Mouse (Mus musculus) hindbrain, embryonic 11.5 days (tissue): Measurements from ENCODE around the gene Rbpjl. TPM values are rescaled to one million over a fixed set of nuclear protein-coding genes. Genes with fewer than 3 reads are reported as not detected.

ENCODE experiments used
- ATAC-seq: fragments of 200-750 bp; cut with Nextera tagmentation; 2 replicates; pipeline ENCODE4 v1.8.0; 2017; ENCODE audit warnings: mild to moderate bottlenecking, moderate TSS enrichment, moderate library complexity; ENCODE audit not compliant: low FRiP score
- DNase-seq: peaks from one replicate; pipeline ENCODE4 v3.0.0-alpha.2; 2015; ENCODE audit warnings: low spot score
- H3K27ac ChIP-seq: fragments of 300-500 bp; sonication (generic); 2 replicates; pipeline ENCODE4 v1.5.1; 2014; ENCODE audit warnings: mild to moderate bottlenecking, low read depth, low read length
- H3K27me3 ChIP-seq: fragments of 300-500 bp; sonication (generic); 2 replicates; pipeline ENCODE4 v1.6.1; 2014; ENCODE audit warnings: mild to moderate bottlenecking, low read length, moderate library complexity, mixed read lengths; ENCODE audit not compliant: control insufficient read depth, insufficient read depth
- H3K36me3 ChIP-seq: fragments of 300-500 bp; sonication (generic); 2 replicates; pipeline ENCODE4 v1.6.1; 2014; ENCODE audit warnings: mild to moderate bottlenecking, low read length, moderate library complexity, mixed read lengths; ENCODE audit not compliant: control insufficient read depth, insufficient read depth
- H3K4me1 ChIP-seq: fragments of 300-500 bp; sonication (generic); replicated peaks from 2 replicates; pipeline ENCODE4 v1.6.1; 2014; ENCODE audit warnings: low read length, mixed read lengths; ENCODE audit not compliant: control insufficient read depth, insufficient read depth
- H3K4me2 ChIP-seq: fragments of 300-500 bp; sonication (generic); replicated peaks from 2 replicates; pipeline ENCODE4 v1.6.1; 2014; ENCODE audit warnings: mild to moderate bottlenecking, low read depth, low read length
- H3K4me3 ChIP-seq: fragments of 300-500 bp; sonication (generic); 2 replicates; pipeline ENCODE4 v1.5.1; 2014; ENCODE audit warnings: low read depth, low read length
- H3K9ac ChIP-seq: fragments of 300-500 bp; sonication (generic); 2 replicates; pipeline ENCODE4 v1.6.1; 2014; ENCODE audit warnings: low read depth, low read length
- H3K9me3 ChIP-seq: fragments of 300-500 bp; sonication (generic); 2 replicates; pipeline ENCODE4 v1.6.1; 2016; ENCODE audit warnings: low read length; ENCODE audit not compliant: control insufficient read depth
- WGBS: fragments of 180-500 bp; shearing (Covaris S2); extraction: QIAGEN DNeasy Blood & Tissue Kit; methylation state at CpG from one replicate; pipeline ENCODE4 v1.1.7; 2014; 5-methylcytosine and 5-hydroxymethylcytosine counted together
- polyA plus RNA-seq: library from polyadenylated mRNA; unstranded; fragments of >200 nt; fragmentation: Nextera tagmentation; extraction: Ambion mirVana; gene quantifications from 2 replicates; pipeline ENCODE4 v1.2.1, GENCODE M21; 2014

The Rbpjl gene
- polyA plus RNA-seq, 1 experiment from 2014 or later: not detected

DNA sequence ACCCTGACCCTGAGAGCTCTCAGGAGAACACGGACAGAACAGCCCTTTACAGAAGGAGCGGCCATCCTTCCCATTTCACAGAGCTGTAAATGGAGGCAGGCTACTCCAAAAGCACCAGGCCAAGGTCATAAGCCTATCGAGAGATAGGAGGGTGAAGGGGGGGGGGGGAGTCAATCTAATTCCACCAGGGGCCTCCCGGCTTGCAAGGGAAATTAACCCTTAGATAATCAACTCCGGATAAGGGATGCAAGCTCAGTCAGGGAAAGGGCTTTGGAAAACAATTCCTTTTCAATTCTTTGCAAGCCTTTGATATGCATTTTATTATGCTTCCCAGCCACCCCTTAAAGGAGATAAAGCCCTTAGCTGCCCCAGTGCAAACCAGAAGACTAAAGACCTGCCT is 25.5 kb downstream of the Rbpjl start:
- Histone ChIP-seq H3K4me3 (no peak overlapping the region), H3K27me3 (no peaks in the 10 kb centered on the region), H3K27ac (no peak overlapping the region), H3K9me3 (no peaks in the 10 kb centered on the region), H3K4me1 (0 out of 2 replicates have a peak, but pooled peaks cover 5% of the 10 kb centered on the region), H3K4me2 (no peak overlapping the region), H3K36me3 (peaks cover 2% of the 10 kb centered on the region; the same call in 1 of the 2 replicates), H3K9ac (no peak overlapping the region)
- ATAC-seq: no peak
- DNase-seq: no peak
- 48% methylated on average over 5 of the region's 5 CpGs for WGBS

DNA sequence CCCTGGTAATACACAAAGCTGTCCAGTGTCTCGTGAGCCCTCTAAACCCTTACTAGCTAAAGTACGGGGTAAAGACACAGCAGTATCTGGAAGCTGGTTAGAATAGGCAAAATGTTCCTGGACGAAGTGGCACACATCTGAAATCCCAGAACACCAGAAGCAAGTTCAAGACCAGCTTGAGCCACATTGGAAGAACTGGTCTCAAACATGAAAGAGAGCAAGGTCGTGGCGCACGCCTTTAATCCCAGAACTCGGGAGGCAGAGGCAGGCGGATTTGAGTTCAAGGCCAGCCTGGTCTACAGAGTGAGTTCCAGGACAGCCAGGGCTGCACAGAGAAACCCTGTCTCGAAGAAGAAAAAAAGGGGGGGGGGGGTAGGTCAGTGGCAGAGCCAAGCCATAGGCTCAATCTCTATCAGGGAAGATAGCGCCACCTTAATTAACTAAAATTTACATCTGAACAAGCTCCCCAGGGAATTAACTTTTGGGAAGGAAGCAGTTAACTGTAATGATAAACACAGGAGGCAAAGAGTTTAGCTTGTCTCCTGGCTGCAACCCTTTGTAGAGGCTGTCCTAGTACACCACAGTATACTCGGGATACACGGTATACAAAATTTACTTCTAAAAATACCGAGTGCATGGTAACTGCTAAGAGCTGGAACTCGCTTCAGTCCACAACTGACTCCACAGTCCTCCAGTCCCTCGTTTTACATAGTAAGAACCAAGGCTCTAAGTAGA is 27.1 kb downstream of the Rbpjl start:
- no peak overlapping the region for H3K9ac ChIP-seq
- ATAC-seq: no peak
- WGBS: 42% methylated on average over 15 of the region's 15 CpGs
- no peak overlapping the region for H3K27ac ChIP-seq
- no peaks in the 10 kb centered on the region for H3K9me3 ChIP-seq
- H3K27me3 ChIP-seq: no peaks in the 10 kb centered on the region
- no peak overlapping the region for H3K4me2 ChIP-seq
- H3K36me3 ChIP-seq: peaks cover 2% of the 10 kb centered on the region; the same call in 1 of the 2 replicates
- no peak overlapping the region for H3K4me3 ChIP-seq
- no peak for DNase-seq
- H3K4me1 ChIP-seq: 0 out of 2 replicates have a peak, but pooled peaks cover 5% of the 10 kb centered on the region

DNA sequence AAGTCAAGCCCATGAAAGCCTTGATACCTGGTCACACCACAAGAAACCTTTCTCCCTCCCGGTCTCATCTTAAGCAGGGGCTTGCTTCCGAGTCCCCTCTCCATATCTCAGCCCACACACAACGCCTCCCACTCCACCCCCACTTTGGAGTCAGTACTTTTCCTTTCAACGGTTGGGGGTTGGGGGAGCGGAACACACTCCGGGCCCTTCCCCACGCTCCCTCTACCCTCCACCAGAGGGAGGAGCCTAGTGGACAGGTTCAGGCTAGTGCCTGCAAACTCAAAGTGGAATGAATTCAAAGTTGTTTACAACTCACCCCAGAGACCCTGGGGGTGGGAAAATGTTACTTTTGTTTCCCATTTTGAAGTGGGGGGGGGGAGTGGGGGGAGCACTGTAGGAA is 27.8 kb downstream of the Rbpjl start:
- Histone ChIP-seq H3K36me3 (peaks cover 2% of the 10 kb centered on the region; the same call in 1 of the 2 replicates), H3K4me2 (no peak overlapping the region), H3K9me3 (no peaks in the 10 kb centered on the region), H3K4me3 (no peak overlapping the region), H3K4me1 (0 out of 2 replicates have a peak, but pooled peaks cover 5% of the 10 kb centered on the region), H3K9ac (no peak overlapping the region), H3K27me3 (no peaks in the 10 kb centered on the region), H3K27ac (no peak overlapping the region)
- DNase-seq (peak; percentile 33), ATAC-seq (no peak)
- WGBS: 11% methylated on average over 7 of the region's 7 CpGs

DNA sequence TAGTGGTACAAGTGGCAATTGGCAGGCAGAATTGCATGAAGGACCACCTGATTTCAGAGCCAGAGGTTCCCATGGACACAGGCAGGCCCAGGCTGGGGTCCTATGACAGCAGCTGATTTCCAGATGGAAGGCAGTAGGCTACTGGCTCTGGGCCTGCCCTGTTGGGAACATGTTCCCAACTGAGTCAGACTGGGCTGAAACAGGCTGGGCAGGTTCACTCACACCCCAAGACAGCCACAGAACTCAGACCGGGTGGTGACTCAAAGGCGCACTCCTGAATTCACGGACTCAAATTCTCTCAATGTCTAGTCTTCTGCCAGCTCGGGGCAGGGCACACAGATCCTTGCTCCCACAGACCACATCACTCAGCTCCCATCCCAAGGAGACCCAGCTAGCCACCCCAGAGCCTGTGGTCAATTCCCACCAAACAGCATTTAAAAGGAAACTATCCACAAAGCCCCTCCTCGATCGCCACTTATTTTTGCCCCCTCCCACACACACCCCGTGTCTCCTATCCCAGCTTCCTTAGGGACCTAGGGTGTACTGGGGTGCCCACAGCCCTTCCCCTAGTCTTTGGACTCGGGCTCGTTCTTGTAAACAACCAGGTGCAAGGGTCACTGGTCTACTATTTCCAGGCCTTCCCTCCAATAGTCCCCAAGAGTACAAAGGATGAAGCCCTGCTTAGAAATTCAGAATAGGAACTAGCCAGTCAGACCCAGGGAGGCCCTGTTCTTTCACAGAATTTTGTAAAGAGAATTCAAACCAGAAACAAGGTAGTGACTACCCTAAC is 28.9 kb downstream of the Rbpjl start:
- Histone ChIP-seq H3K27me3 (no peaks in the 10 kb centered on the region), H3K4me2 (no peak overlapping the region), H3K36me3 (peaks cover 2% of the 10 kb centered on the region; the same call in 1 of the 2 replicates), H3K9me3 (no peaks in the 10 kb centered on the region), H3K4me3 (no peak overlapping the region), H3K9ac (no peak overlapping the region), H3K4me1 (0 out of 2 replicates have a peak, but pooled peaks cover 5% of the 10 kb centered on the region), H3K27ac (no peak overlapping the region)
- 54% methylated on average over 9 of the region's 9 CpGs for WGBS
- ATAC-seq (no peak), DNase-seq (no peak)

DNA sequence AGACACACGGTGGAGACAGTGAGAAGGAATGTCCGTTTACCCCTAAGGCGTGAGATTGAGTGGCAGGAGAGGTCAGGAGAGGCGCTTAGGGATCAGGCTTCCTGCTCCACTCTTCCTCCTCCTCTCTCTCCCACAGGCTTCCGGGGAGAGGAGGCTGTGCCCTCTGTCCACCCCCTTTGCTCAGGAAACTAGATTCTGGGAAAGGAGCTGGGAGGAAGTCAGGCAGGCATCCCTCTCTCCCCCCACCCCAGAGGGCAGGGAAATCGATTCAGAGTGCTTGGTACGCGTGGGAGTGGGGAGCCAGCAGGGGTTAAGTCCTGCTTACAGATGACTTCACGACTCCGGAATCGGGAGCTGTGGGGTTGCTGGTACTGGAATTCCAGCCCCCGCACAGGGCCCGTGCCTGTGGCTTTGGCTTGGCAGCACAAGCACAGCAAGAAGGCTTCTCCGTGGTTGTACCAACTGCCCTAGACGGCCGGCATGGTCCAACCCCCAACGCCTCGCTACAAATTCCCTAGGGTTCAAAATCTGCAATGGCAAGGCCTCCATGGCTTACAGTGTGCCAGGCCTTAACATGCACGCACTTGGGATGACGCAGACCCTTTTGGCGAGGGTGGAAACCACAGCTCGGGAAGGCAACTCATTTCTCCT is 29.7 kb downstream of the Rbpjl start:
- Histone ChIP-seq H3K4me2 (no peak overlapping the region), H3K4me1 (0 out of 2 replicates have a peak, but pooled peaks cover 5% of the 10 kb centered on the region), H3K27me3 (no peaks in the 10 kb centered on the region), H3K9ac (0 out of 2 replicates have a peak overlapping the region, but pooled peaks have one; percentile 4), H3K27ac (no peak overlapping the region), H3K4me3 (no peak overlapping the region), H3K9me3 (no peaks in the 10 kb centered on the region), H3K36me3 (peaks cover 2% of the 10 kb centered on the region; the same call in 1 of the 2 replicates)
- ATAC-seq: no peak
- 35% methylated on average over 22 of the region's 22 CpGs for WGBS
- DNase-seq: peak; percentile 19

DNA sequence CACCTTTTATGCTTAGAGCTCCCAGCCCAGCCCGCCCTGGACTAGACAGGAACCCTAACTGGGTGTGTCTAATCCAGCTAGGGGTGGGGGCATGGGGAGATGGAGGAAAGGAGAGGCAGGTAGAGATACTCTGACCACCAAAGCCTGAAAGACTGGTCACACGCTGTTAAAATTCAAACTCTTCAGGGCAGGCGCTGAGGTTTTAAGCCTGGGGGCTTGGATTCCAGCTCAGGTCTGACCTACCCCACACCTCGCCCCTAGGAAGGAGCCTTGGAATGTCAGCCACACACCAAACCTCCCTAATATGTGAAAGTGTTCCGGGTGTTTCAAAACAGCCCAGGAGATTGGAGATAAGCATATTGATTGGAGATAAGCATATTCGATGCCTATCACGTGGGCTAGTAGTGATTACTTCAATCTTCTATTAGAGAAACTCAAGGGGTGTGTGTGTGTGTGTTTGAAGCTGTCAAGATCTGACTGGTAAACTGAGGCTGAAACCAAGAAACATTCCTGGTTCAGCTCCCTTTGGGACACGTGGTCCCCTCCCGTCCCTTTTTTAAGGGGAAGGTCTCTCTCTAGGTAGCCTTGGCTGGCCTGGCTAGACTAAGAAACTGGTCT is 30.4 kb downstream of the Rbpjl start:
- H3K9ac ChIP-seq: no peak overlapping the region
- no peak overlapping the region for H3K4me3 ChIP-seq
- no peak overlapping the region for H3K27ac ChIP-seq
- WGBS: 84% methylated on average over 9 of the region's 9 CpGs
- H3K9me3 ChIP-seq: no peaks in the 10 kb centered on the region
- ATAC-seq (no peak), DNase-seq (no peak)
- no peak overlapping the region for H3K4me2 ChIP-seq
- 0 out of 2 replicates have a peak, but pooled peaks cover 5% of the 10 kb centered on the region for H3K4me1 ChIP-seq
- H3K36me3 ChIP-seq: peaks cover 2% of the 10 kb centered on the region; the same call in 1 of the 2 replicates
- no peaks in the 10 kb centered on the region for H3K27me3 ChIP-seq

DNA sequence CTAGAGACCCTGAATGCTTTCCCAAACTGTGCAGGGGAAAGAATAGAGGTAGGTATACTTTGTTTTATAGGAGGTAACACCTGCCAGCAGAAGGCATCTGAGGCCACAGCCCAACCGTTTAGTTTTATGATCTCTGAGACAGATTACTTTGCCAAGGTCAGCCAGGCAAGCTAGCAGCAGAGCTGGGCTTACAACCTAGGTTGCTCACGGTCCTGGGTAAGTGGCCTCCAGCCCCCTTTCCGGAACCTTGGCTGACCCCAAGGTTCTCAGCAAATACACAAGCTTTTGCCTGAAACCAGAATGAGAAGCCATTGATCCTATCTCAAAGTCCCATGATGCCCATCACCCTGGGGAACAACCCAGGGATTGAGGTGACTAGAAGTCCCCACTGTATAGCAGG is 31.7 kb downstream of the Rbpjl start:
- no peak overlapping the region for H3K4me2 ChIP-seq
- H3K4me3 ChIP-seq: no peak overlapping the region
- no peak overlapping the region for H3K9ac ChIP-seq
- no peaks in the 10 kb centered on the region for H3K27me3 ChIP-seq
- no peaks in the 10 kb centered on the region for H3K36me3 ChIP-seq
- H3K4me1 ChIP-seq: 0 out of 2 replicates have a peak, but pooled peaks cover 5% of the 10 kb centered on the region
- H3K9me3 ChIP-seq: no peaks in the 10 kb centered on the region
- 87% methylated on average over 3 of the region's 3 CpGs for WGBS
- no peak for ATAC-seq
- no peak overlapping the region for H3K27ac ChIP-seq
- no peak for DNase-seq
